Mouse (Mus musculus): Measurements from ENCODE around the gene Gm21731.
"Not testable (repeated sequence)": the region's sequence is repeated elsewhere in the genome, so short reads cannot be mapped to it uniquely, and the experiment has no call there.

GRCm38 (mm10) chr13:120196189-120196821 lies 42.6 kb upstream of the Gm21731 start:
- TF ChIP-seq MAX (IDR thresholded peaks at IDR 0.05); CTCF (IDR thresholded peaks at IDR 0.05; ENCODE audit: control insufficient read depth, insufficient read depth, insufficient read length): not testable (repeated sequence)
